Mouse (Mus musculus): Measurements from ENCODE around the gene Neil1.

GRCm38 (mm10) chr9:57146451-57147066, 1.5 kb downstream of the Neil1 start:
- TF ChIP-seq POLR2A (IDR thresholded peaks at IDR 0.05; ENCODE audit: control insufficient read depth, extremely low read depth, insufficient read depth, low read length, poor library complexity) (no peak), CTCF (IDR thresholded peaks at IDR 0.05; ENCODE audit: borderline replicate concordance, control insufficient read depth, extremely low read depth, insufficient read depth, low read length, poor library complexity) (no peak)
